Mouse (Mus musculus) liver, adult 2 months (tissue): ENCODE results near the gene Sdhaf4. TPM values are rescaled to one million over a fixed set of nuclear protein-coding genes. Genes with fewer than 3 reads are reported as not detected.
"Not testable (repeated sequence)": the region's sequence is repeated elsewhere in the genome, so short reads cannot be mapped to it uniquely, and the experiment has no call there.

Source experiments
- DNase-seq: peaks from one replicate; pipeline ENCODE4 v3.0.0-alpha.2; 2011; ENCODE audit warnings: low read depth, low spot score; ENCODE audit errors: extremely low read depth
- H3K27ac ChIP-seq: fragments of 200-500 bp; replicated peaks from 2 replicates; pipeline ENCODE4 v1.5.1; 2012; ENCODE audit warnings: low read depth, mild to moderate bottlenecking, control low read depth, inconsistent platforms, low read length; ENCODE audit not compliant: insufficient read depth
- H3K27me3 ChIP-seq: fragments of 200-500 bp; 2 replicates; pipeline ENCODE4 v1.6.1; 2012; ENCODE audit warnings: mild to moderate bottlenecking, moderate library complexity, low read length, inconsistent platforms; ENCODE audit not compliant: control insufficient read depth, insufficient read depth
- H3K36me3 ChIP-seq: fragments of 200-500 bp; 2 replicates; pipeline ENCODE4 v1.6.1; 2012; ENCODE audit warnings: low read length, inconsistent platforms; ENCODE audit not compliant: control insufficient read depth, insufficient read depth
- H3K4me1 ChIP-seq: fragments of 200-500 bp; 2 replicates; pipeline ENCODE4 v1.6.1; 2011; ENCODE audit warnings: low read length; ENCODE audit not compliant: control insufficient read depth, insufficient read depth
- H3K4me3 ChIP-seq: fragments of 200-500 bp; 2 replicates; pipeline ENCODE4 v1.5.1; 2011; ENCODE audit warnings: low read depth, mild to moderate bottlenecking, control low read depth, low read length, moderate library complexity; ENCODE audit not compliant: insufficient read depth
- H3K79me2 ChIP-seq: fragments of 200-500 bp; 2 replicates; pipeline ENCODE4 v1.6.1; 2012; ENCODE audit warnings: inconsistent platforms, mild to moderate bottlenecking, low read length, moderate library complexity; ENCODE audit not compliant: control insufficient read depth, insufficient read depth
- H3K9ac ChIP-seq: fragments of 200-500 bp; 2 replicates; pipeline ENCODE4 v1.6.1; 2012; ENCODE audit warnings: low read depth, mild to moderate bottlenecking, control low read depth, inconsistent platforms, low read length
- CTCF ChIP-seq: fragments of 200-500 bp; IDR thresholded peaks from 2 replicates; pipeline ENCODE4 v1.5.1; 2011; ENCODE audit warnings: low read depth, low read length, control low read depth
- POLR2A ChIP-seq: fragments of 200-500 bp; IDR thresholded peaks from 2 replicates; pipeline ENCODE4 v1.6.1; 2011; ENCODE audit warnings: low read length, control low read depth; ENCODE audit not compliant: insufficient read depth; ENCODE audit errors: extremely low read depth
- WGBS: fragments of 180-500 bp; shearing (Covaris S2); methylation state at CpG from one replicate; pipeline ENCODE4 v1.1.7; 2018; 5-methylcytosine and 5-hydroxymethylcytosine counted together
- polyA plus RNA-seq: library from polyadenylated mRNA; depleted of rRNA; stranded (reverse); fragments of >200 nt; gene quantifications from 2 replicates; pipeline ENCODE4 v1.2.3, GENCODE M21; 2012
- total RNA-seq: library from RNA; depleted of rRNA; stranded (reverse); fragments of >200 nt; gene quantifications from 2 replicates; pipeline ENCODE4 v1.2.3, GENCODE M21; 2014

The Sdhaf4 gene
- total and polyA plus RNA-seq, 2 experiments, result 8.9 to 53.3 TPM

GRCm38 (mm10) chr1:23997493-23997892, 8.0 kb downstream of the Sdhaf4 start:
- DNase-seq, result no peak
- WGBS, result 93% methylated on average over 3 of the region's 3 CpGs
- H3K27ac ChIP-seq, result no peak overlapping the region

GRCm38 (mm10) chr1:23995420-23995819, 10.0 kb downstream of the Sdhaf4 start:
- peaks cover 15% of the 10 kb centered on the region for H3K36me3 ChIP-seq

More at GRCm38 (mm10) chr1:23997493-23997892, 8.0 kb downstream of the Sdhaf4 start:
- Histone ChIP-seq H3K4me1 (no peaks in the 10 kb centered on the region), H3K4me3 (no peak overlapping the region), H3K79me2 (no peaks in the 10 kb centered on the region), H3K27me3 (no peaks in the 10 kb centered on the region), H3K36me3 (peaks cover 22% of the 10 kb centered on the region), H3K9ac (no peak overlapping the region)
- TF ChIP-seq CTCF, result no peak
- TF ChIP-seq POLR2A, result no peak

GRCm38 (mm10) chr1:23983118-23983517, 22.3 kb downstream of the Sdhaf4 start:
- H3K27ac ChIP-seq, result no peak overlapping the region

More at GRCm38 (mm10) chr1:23995420-23995819, 10.0 kb downstream of the Sdhaf4 start:
- Histone ChIP-seq H3K4me1 (no peaks in the 10 kb centered on the region), H3K27me3 (no peaks in the 10 kb centered on the region), H3K27ac (no peak overlapping the region), H3K9ac (no peak overlapping the region), H3K4me3 (no peak overlapping the region), H3K79me2 (no peaks in the 10 kb centered on the region)
- 96% methylated on average over 4 of the region's 4 CpGs for WGBS
- TF ChIP-seq POLR2A, result no peak
- TF ChIP-seq CTCF, result no peak
- DNase-seq, result no peak

GRCm38 (mm10) chr1:23978281-23978680, 27.2 kb downstream of the Sdhaf4 start:
- no peaks in the 10 kb centered on the region for H3K27me3 ChIP-seq
- no peaks in the 10 kb centered on the region for H3K36me3 ChIP-seq
- H3K4me3 ChIP-seq, result no peak overlapping the region
- H3K4me1 ChIP-seq, result no peaks in the 10 kb centered on the region
- no peak overlapping the region for H3K9ac ChIP-seq
- no peaks in the 10 kb centered on the region for H3K79me2 ChIP-seq
- no peak for DNase-seq
- TF ChIP-seq CTCF, result no peak
- 91% methylated on average over 6 of the region's 6 CpGs for WGBS
- no peak overlapping the region for H3K27ac ChIP-seq

More at GRCm38 (mm10) chr1:23983118-23983517, 22.3 kb downstream of the Sdhaf4 start:
- Histone ChIP-seq H3K36me3 (no peaks in the 10 kb centered on the region), H3K9ac (no peak overlapping the region), H3K79me2 (no peaks in the 10 kb centered on the region), H3K4me3 (no peak overlapping the region), H3K27me3 (no peaks in the 10 kb centered on the region), H3K4me1 (no peaks in the 10 kb centered on the region)
- peak; percentile 8 for DNase-seq
- 84% methylated on average over 3 of the region's 3 CpGs for WGBS
- no peak for TF ChIP-seq POLR2A
- no peak for TF ChIP-seq CTCF

- DNase-seq, H3K9ac ChIP-seq, H3K27ac ChIP-seq, H3K27me3 ChIP-seq, H3K36me3 ChIP-seq, H3K4me3 ChIP-seq, H3K79me2 ChIP-seq, H3K4me1 ChIP-seq: not testable (repeated sequence)
- 95% methylated on average over 4 of the region's 4 CpGs for WGBS
Observed at GRCm38 (mm10) chr1:23971159-23971558, 34.3 kb downstream of the Sdhaf4 start.

- WGBS, result 88% methylated on average over 9 of the region's 9 CpGs
- Histone ChIP-seq H3K79me2 (no peaks in the 10 kb centered on the region), H3K4me1 (no peaks in the 10 kb centered on the region), H3K9ac (no peak overlapping the region), H3K27me3 (no peaks in the 10 kb centered on the region), H3K36me3 (no peaks in the 10 kb centered on the region), H3K27ac (no peak overlapping the region), H3K4me3 (no peak overlapping the region)
- DNase-seq, result no peak
- no peak for TF ChIP-seq POLR2A
- no peak for TF ChIP-seq CTCF
Observed at GRCm38 (mm10) chr1:23968027-23968725, 37.3 kb downstream of the Sdhaf4 start.
